Mouse (Mus musculus) heart, embryonic 15.5 days (tissue): ENCODE results near the gene D930020B18Rik. TPM values are rescaled to one million over a fixed set of nuclear protein-coding genes. Genes with fewer than 3 reads are reported as not detected.

Experiments used
- ATAC-seq: fragments of 200-750 bp; cut with Nextera tagmentation; replicated peaks from 2 replicates; pipeline ENCODE4 v1.8.0; 2017; ENCODE audit warnings: low read depth, moderate TSS enrichment; ENCODE audit not compliant: insufficient number of reproducible peaks, insufficient read depth, low FRiP score
- H3K27ac ChIP-seq: fragments of 300-500 bp; sonication (generic); 2 replicates; pipeline ENCODE4 v1.5.1; 2015; ENCODE audit warnings: mild to moderate bottlenecking, inconsistent platforms
- H3K27me3 ChIP-seq: fragments of 300-500 bp; sonication (generic); 2 replicates; pipeline ENCODE4 v1.6.1; 2015; ENCODE audit warnings: inconsistent platforms
- H3K36me3 ChIP-seq: fragments of 300-500 bp; sonication (generic); 2 replicates; pipeline ENCODE4 v1.6.1; 2015; ENCODE audit warnings: mild to moderate bottlenecking, inconsistent platforms
- H3K4me1 ChIP-seq: fragments of 300-500 bp; sonication (generic); replicated peaks from 2 replicates; pipeline ENCODE4 v1.6.1; 2015; ENCODE audit warnings: inconsistent platforms
- H3K4me2 ChIP-seq: fragments of 300-500 bp; sonication (generic); 2 replicates; pipeline ENCODE4 v1.6.1; 2015; ENCODE audit warnings: inconsistent platforms, mild to moderate bottlenecking, moderate library complexity
- H3K4me3 ChIP-seq: fragments of 300-500 bp; sonication (generic); 2 replicates; pipeline ENCODE4 v1.5.1; 2015; ENCODE audit warnings: mild to moderate bottlenecking, inconsistent platforms
- H3K9ac ChIP-seq: fragments of 300-500 bp; sonication (generic); 2 replicates; pipeline ENCODE4 v1.6.1; 2015; ENCODE audit warnings: mild to moderate bottlenecking, inconsistent platforms
- H3K9me3 ChIP-seq: fragments of 300-500 bp; sonication (generic); replicated peaks from 2 replicates; pipeline ENCODE4 v1.6.1; 2016; ENCODE audit warnings: inconsistent platforms
- WGBS: fragments of 180-500 bp; shearing (Covaris S2); methylation state at CpG from one replicate; pipeline ENCODE4 v1.1.7; 2015; ENCODE audit warnings: mixed read lengths; 5-methylcytosine and 5-hydroxymethylcytosine counted together
- polyA plus RNA-seq: library from polyadenylated mRNA; unstranded; fragments of >200 nt; fragmentation: Nextera tagmentation; extraction: Ambion mirVana; gene quantifications from 2 replicates; pipeline ENCODE4 v1.2.1, GENCODE M21; 2015

Gene D930020B18Rik
- polyA plus RNA-seq, 1 experiment from 2014 or later, result 0.09 TPM

DNA sequence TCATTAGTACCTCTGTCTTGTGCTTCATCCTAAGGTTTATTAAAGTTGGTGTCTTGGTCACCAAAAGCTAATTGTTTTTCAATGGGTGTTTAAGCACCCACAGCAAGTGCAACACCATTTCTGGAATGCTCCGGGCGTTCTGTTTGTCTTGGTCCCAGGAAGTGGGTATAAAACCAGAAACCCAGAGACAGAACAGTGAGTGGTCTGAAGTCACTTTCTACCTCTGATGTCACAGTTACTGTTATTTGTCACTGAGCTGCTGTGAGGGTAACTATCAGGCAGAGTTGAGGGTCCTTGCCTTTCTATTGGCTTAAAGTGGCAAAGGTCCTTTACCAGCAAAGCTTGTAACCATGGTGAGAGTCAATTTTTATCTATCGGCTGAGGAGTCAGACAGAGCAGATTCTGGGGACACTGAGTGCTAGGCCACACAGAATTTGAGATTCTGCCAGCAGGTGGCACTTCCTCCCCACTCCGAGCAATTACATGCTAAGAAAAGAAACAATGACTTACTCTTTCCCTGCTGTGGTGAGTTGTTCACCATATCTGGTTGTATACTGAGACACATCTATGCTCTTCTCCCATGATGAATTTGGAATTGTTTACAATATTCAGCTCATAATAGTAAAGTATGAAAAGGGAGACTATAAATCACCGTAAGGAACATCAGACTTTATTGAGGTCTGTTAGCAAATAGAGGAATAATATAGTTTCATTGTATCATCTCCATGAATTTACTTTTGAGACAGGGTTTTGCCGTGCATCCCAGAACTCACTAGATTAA, 1.0 kb upstream of the D930020B18Rik start:
- WGBS, result 45% methylated on average over 6 of the region's 6 CpGs
- Histone ChIP-seq H3K4me2 (peak overlapping the region; percentile 88), H3K4me3 (peak overlapping the region; percentile 49; the same call in 1 of the 2 replicates), H3K9ac (no peak overlapping the region), H3K4me1 (peaks cover 14% of the 10 kb centered on the region), H3K27me3 (peaks cover 34% of the 10 kb centered on the region), H3K9me3 (no peaks in the 10 kb centered on the region), H3K36me3 (no peaks in the 10 kb centered on the region), H3K27ac (no peak overlapping the region)
- no peak for ATAC-seq

DNA sequence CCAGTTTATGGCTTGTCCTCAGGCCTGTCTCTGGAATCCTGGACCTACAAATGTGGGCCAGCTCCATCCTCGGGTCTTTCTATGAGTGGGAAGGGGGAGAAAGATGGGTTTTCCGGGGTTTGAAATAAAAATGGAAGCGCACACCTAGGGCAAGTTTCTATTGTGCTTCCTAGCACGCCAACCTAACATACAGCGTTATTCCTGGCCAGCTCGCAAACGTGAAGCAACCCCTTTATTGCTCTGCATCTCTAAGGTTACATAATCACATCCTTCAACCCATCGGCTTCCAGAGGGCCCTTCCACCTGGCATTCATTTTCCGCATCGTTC, 480 bp upstream of the D930020B18Rik start:
- peaks cover 14% of the 10 kb centered on the region for H3K4me1 ChIP-seq
- no peaks in the 10 kb centered on the region for H3K36me3 ChIP-seq
- ATAC-seq, result no peak

GRCm38 (mm10) chr10:121642054-121642947, 913 bp downstream of the D930020B18Rik start:
- peak overlapping the region; percentile 25 for H3K9ac ChIP-seq
- H3K4me2 ChIP-seq, result peak overlapping the region; percentile 88
- peaks cover 14% of the 10 kb centered on the region for H3K4me1 ChIP-seq
- no peaks in the 10 kb centered on the region for H3K36me3 ChIP-seq
- H3K27ac ChIP-seq, result no peak overlapping the region
- WGBS, result 7% methylated on average over 28 of the region's 28 CpGs
- no peaks in the 10 kb centered on the region for H3K9me3 ChIP-seq
- no peak for ATAC-seq
- H3K27me3 ChIP-seq, result peaks cover 34% of the 10 kb centered on the region
- peak overlapping the region; percentile 49 for H3K4me3 ChIP-seq

More for the DNA sequence above, 480 bp upstream of the D930020B18Rik start:
- peak overlapping the region; percentile 49 for H3K4me3 ChIP-seq
- no peak overlapping the region for H3K27ac ChIP-seq
- H3K9ac ChIP-seq, result 0 out of 2 replicates have a peak overlapping the region, but pooled peaks have one; percentile 25
- peak overlapping the region; percentile 88 for H3K4me2 ChIP-seq
- peaks cover 34% of the 10 kb centered on the region for H3K27me3 ChIP-seq
- no peaks in the 10 kb centered on the region for H3K9me3 ChIP-seq
- WGBS, result 17% methylated on average over 10 of the region's 10 CpGs

DNA sequence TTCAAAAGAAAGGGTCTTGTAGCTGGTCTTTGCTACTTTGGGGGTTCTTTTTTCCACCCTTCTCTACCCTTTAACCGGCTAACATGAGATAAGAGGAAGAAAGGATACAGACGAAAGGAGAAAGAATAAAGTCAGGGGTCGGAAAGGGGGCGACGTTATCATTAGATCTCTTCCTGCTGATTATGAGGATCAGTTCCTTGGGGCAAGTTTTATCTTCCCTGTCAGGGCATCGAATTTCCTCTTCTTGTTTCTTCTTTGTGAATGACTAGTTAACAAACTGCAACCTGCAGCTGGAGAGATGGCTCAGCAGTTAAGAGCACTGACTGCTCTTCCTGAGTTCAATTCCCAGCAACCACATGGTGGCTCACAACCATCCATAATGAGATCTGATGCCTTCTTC, 4.9 kb downstream of the D930020B18Rik start:
- Histone ChIP-seq H3K4me1 (peaks cover 9% of the 10 kb centered on the region), H3K9me3 (no peaks in the 10 kb centered on the region), H3K27ac (no peak overlapping the region), H3K36me3 (no peaks in the 10 kb centered on the region), H3K4me2 (no peak overlapping the region), H3K4me3 (no peak overlapping the region), H3K9ac (no peak overlapping the region), H3K27me3 (peaks cover 29% of the 10 kb centered on the region)
- whole genome bisulfite sequencing, result 51% methylated on average over 6 of the region's 6 CpGs
- no peak for ATAC-seq

GRCm38 (mm10) chr10:121653079-121653478, 11.7 kb downstream of the D930020B18Rik start:
- H3K9me3 ChIP-seq, result no peaks in the 10 kb centered on the region
- no peak overlapping the region for H3K9ac ChIP-seq
- H3K4me2 ChIP-seq, result no peak overlapping the region
- no peak overlapping the region for H3K27ac ChIP-seq
- no peaks in the 10 kb centered on the region for H3K36me3 ChIP-seq
- H3K27me3 ChIP-seq, result no peaks in the 10 kb centered on the region
- ATAC-seq, result no peak
- WGBS, result 85% methylated on average over 1 of the region's 1 CpGs
- H3K4me1 ChIP-seq, result no peaks in the 10 kb centered on the region
- H3K4me3 ChIP-seq, result no peak overlapping the region

DNA sequence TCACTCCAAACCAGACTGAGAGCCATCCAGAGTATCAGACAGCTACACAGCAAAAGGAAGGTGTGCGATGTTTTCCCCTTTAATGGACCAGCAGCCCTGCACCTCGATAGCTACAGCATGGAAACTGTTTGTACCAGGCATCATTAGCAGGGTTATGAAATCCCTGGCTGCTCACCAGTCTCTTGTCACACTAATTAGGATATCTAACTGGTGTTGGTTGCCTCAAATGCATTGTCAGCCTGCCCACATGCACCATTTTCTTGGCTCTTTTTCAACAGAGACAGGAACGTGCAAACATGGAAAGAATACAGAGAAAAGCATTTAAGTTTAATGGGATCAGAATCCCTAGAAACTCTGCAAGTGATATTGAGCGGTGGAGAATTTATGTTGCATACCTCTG, 14.5 kb downstream of the D930020B18Rik start:
- no peaks in the 10 kb centered on the region for H3K36me3 ChIP-seq
- no peaks in the 10 kb centered on the region for H3K4me1 ChIP-seq
- 85% methylated on average over 4 of the region's 4 CpGs for WGBS
- no peak overlapping the region for H3K4me3 ChIP-seq
- no peaks in the 10 kb centered on the region for H3K27me3 ChIP-seq
- H3K9me3 ChIP-seq, result no peaks in the 10 kb centered on the region
- H3K9ac ChIP-seq, result no peak overlapping the region
- no peak for ATAC-seq
- no peak overlapping the region for H3K4me2 ChIP-seq
- H3K27ac ChIP-seq, result no peak overlapping the region

DNA sequence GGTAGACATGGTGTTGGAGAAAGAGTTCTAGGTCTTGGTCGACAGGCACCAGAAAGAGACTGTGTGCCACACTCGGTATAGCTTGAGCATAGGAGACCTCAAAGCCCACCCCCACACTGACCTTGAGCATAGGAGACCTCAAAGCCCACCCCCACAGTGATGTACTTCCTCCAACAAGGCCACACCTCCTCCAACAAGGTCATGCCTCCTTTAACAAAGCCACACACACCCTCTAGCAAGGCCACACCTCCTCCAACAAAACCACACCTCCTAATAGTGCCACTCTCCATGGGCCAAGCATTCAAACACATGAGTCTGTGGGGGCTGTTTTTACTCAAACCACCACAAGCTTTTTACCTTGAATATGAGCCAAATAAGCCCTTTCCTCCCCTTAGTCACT, 21.3 kb downstream of the D930020B18Rik start:
- ATAC-seq, result no peak

GRCm38 (mm10) chr10:121663599-121663998, 22.2 kb downstream of the D930020B18Rik start:
- H3K27ac ChIP-seq, result no peak overlapping the region
- no peak overlapping the region for H3K4me3 ChIP-seq
- 71% methylated on average over 13 of the region's 13 CpGs for WGBS
- H3K4me2 ChIP-seq, result no peak overlapping the region
- no peak overlapping the region for H3K9ac ChIP-seq
- H3K4me1 ChIP-seq, result peaks cover 5% of the 10 kb centered on the region; the same call in 1 of the 2 replicates
- H3K9me3 ChIP-seq, result no peaks in the 10 kb centered on the region
- H3K27me3 ChIP-seq, result no peaks in the 10 kb centered on the region
- H3K36me3 ChIP-seq, result no peaks in the 10 kb centered on the region
- ATAC-seq, result no peak

More for the DNA sequence above, 21.3 kb downstream of the D930020B18Rik start:
- Histone ChIP-seq H3K4me2 (no peak overlapping the region), H3K9ac (no peak overlapping the region), H3K36me3 (no peaks in the 10 kb centered on the region), H3K4me1 (peaks cover 5% of the 10 kb centered on the region; the same call in 1 of the 2 replicates), H3K9me3 (no peaks in the 10 kb centered on the region), H3K27ac (no peak overlapping the region), H3K4me3 (no peak overlapping the region), H3K27me3 (no peaks in the 10 kb centered on the region)
- 89% methylated on average over 2 of the region's 2 CpGs for WGBS

DNA sequence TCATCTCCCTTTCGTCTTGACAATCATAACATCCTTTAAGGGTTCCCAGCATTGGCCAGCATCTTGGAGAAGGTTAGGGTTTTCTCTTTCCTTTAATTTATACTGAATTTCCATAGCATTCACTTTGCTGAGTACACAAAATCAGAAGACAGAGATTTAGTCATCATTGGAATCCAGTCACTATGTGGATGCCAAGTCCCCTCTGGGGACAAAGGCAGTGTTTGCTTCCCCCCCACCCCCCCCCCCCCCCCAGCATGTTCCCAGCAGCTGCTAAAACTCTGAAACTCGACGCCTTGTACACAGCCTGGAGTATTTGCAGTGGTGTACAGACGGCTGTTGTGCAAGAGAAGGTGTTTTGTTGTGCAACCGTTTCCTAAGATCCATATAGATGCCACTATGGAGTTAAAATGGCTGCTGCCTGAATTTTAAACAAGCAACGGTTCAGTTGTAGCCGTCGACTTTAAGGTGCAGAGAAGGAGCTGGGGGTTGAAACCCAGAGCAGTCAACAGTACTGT, 24.3 kb downstream of the D930020B18Rik start:
- ATAC-seq, result no peak
- H3K36me3 ChIP-seq, result no peaks in the 10 kb centered on the region
- WGBS, result 61% methylated on average over 8 of the region's 8 CpGs
- peaks cover 5% of the 10 kb centered on the region; the same call in 1 of the 2 replicates for H3K4me1 ChIP-seq
- H3K27ac ChIP-seq, result no peak overlapping the region
- no peaks in the 10 kb centered on the region for H3K9me3 ChIP-seq
- no peaks in the 10 kb centered on the region for H3K27me3 ChIP-seq
- no peak overlapping the region for H3K4me3 ChIP-seq
- H3K4me2 ChIP-seq, result no peak overlapping the region
- H3K9ac ChIP-seq, result no peak overlapping the region

- Histone ChIP-seq H3K27ac (no peak overlapping the region), H3K9ac (no peak overlapping the region), H3K36me3 (no peaks in the 10 kb centered on the region), H3K9me3 (no peaks in the 10 kb centered on the region), H3K4me3 (no peak overlapping the region), H3K4me1 (peaks cover 10% of the 10 kb centered on the region; the same call in 1 of the 2 replicates), H3K27me3 (no peaks in the 10 kb centered on the region), H3K4me2 (no peak overlapping the region)
- WGBS, result 75% methylated on average over 10 of the region's 10 CpGs
- ATAC-seq, result no peak
Observed at GRCm38 (mm10) chr10:121669103-121669502, 27.7 kb downstream of the D930020B18Rik start.

DNA sequence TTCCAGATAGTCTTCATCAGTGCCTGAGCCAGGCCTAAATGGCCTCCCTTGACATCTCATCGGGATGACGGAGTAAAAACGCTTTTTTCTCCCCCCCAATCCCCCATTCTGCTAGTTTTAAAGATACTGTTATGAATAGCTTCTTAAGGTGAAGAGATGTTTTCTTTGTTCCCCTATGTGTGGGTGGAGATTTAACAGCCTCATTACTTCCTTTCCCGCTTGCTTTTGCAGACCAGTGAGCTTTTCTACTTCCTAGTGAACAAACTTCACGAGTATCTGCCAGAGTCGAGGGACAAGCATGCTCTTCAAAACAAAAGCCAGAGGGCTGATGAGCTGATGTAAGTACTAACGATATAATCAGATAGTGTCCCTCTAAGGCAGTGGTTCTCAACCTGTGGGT, 35.6 kb downstream of the D930020B18Rik start:
- ATAC-seq, result no peak
- Histone ChIP-seq H3K4me2 (no peak overlapping the region), H3K4me3 (no peak overlapping the region), H3K9ac (no peak overlapping the region), H3K27me3 (no peaks in the 10 kb centered on the region), H3K4me1 (peaks cover 5% of the 10 kb centered on the region; the same call in 1 of the 2 replicates), H3K9me3 (no peaks in the 10 kb centered on the region), H3K36me3 (no peaks in the 10 kb centered on the region), H3K27ac (no peak overlapping the region)
- WGBS, result 49% methylated on average over 7 of the region's 7 CpGs
